Mouse (Mus musculus): ENCODE data around the gene Ddx52. TPM values are rescaled to one million over a fixed set of nuclear protein-coding genes. Genes with fewer than 3 reads are reported as not detected.

Ddx52 gene
- polyA plus RNA-seq, 1 experiment, result 0.95 TPM

- TF ChIP-seq POLR2A (IDR thresholded peaks at IDR 0.05; ENCODE audit: low read depth, low read length) (no peak), CTCF (IDR thresholded peaks at IDR 0.05; ENCODE audit: extremely low read depth, insufficient read length, insufficient replicate concordance, low read depth, low read length) (no peak)
- Histone ChIP-seq H3K4me1 (ENCODE audit: control insufficient read depth, insufficient read depth, insufficient read length, low read length) (no peaks in the 10 kb centered on the region), H3K36me3 (ENCODE audit: control insufficient read depth, insufficient read depth, low read length) (peaks cover 58% of the 10 kb centered on the region), H3K27ac (ENCODE audit: insufficient read depth, low read depth, low read length) (no peak overlapping the region), H3K4me3 (ENCODE audit: low read depth, low read length) (no peak overlapping the region), H3K27me3 (ENCODE audit: control insufficient read depth, insufficient read depth, low read length) (no peaks in the 10 kb centered on the region)
- 85% methylated on average over 10 of the region's 10 CpGs for WGBS
Measured at GRCm38 (mm10) chr11:83981338-83981737, 39.5 kb downstream of the Ddx52 start.

GRCm38 (mm10) chr11:83991701-83992100, 49.8 kb downstream of the Ddx52 start:
- WGBS, result 68% methylated on average over 4 of the region's 4 CpGs
- no peaks in the 10 kb centered on the region for H3K27me3 ChIP-seq (ENCODE audit: control insufficient read depth, insufficient read depth, low read length)
- no peak overlapping the region for H3K4me3 ChIP-seq (ENCODE audit: low read depth, low read length)
- H3K4me1 ChIP-seq (ENCODE audit: control insufficient read depth, insufficient read depth, insufficient read length, low read length), result no peaks in the 10 kb centered on the region
- no peak for TF ChIP-seq CTCF (IDR thresholded peaks at IDR 0.05; ENCODE audit: extremely low read depth, insufficient read length, insufficient replicate concordance, low read depth, low read length)
- no peak for TF ChIP-seq POLR2A (IDR thresholded peaks at IDR 0.05; ENCODE audit: low read depth, low read length)
- no peak overlapping the region for H3K27ac ChIP-seq (ENCODE audit: insufficient read depth, low read depth, low read length)
- H3K36me3 ChIP-seq (ENCODE audit: control insufficient read depth, insufficient read depth, low read length), result peaks cover 53% of the 10 kb centered on the region

- no peak overlapping the region for H3K27ac ChIP-seq (ENCODE audit: insufficient read depth, low read depth, low read length)
- no peak overlapping the region for H3K4me3 ChIP-seq (ENCODE audit: low read depth, low read length)
- no peaks in the 10 kb centered on the region for H3K27me3 ChIP-seq (ENCODE audit: control insufficient read depth, insufficient read depth, low read length)
- no peaks in the 10 kb centered on the region for H3K4me1 ChIP-seq (ENCODE audit: control insufficient read depth, insufficient read depth, insufficient read length, low read length)
- TF ChIP-seq CTCF (IDR thresholded peaks at IDR 0.05; ENCODE audit: extremely low read depth, insufficient read length, insufficient replicate concordance, low read depth, low read length) (no peak), POLR2A (IDR thresholded peaks at IDR 0.05; ENCODE audit: low read depth, low read length) (no peak)
- H3K36me3 ChIP-seq (ENCODE audit: control insufficient read depth, insufficient read depth, low read length), result peaks cover 56% of the 10 kb centered on the region
- WGBS, result 17% methylated on average over 2 of the region's 2 CpGs
Measured at GRCm38 (mm10) chr11:83993428-83993827, 51.6 kb downstream of the Ddx52 start.

GRCm38 (mm10) chr11:83994481-83994880, 52.6 kb downstream of the Ddx52 start:
- Histone ChIP-seq H3K36me3 (ENCODE audit: control insufficient read depth, insufficient read depth, low read length) (peaks cover 54% of the 10 kb centered on the region), H3K4me3 (ENCODE audit: low read depth, low read length) (no peak overlapping the region), H3K27ac (ENCODE audit: insufficient read depth, low read depth, low read length) (no peak overlapping the region), H3K4me1 (ENCODE audit: control insufficient read depth, insufficient read depth, insufficient read length, low read length) (no peaks in the 10 kb centered on the region), H3K27me3 (ENCODE audit: control insufficient read depth, insufficient read depth, low read length) (no peaks in the 10 kb centered on the region)
- no peak for TF ChIP-seq CTCF (IDR thresholded peaks at IDR 0.05; ENCODE audit: extremely low read depth, insufficient read length, insufficient replicate concordance, low read depth, low read length)
- no peak for TF ChIP-seq POLR2A (IDR thresholded peaks at IDR 0.05; ENCODE audit: low read depth, low read length)
- whole genome bisulfite sequencing, result 65% methylated on average over 3 of the region's 3 CpGs

- TF ChIP-seq POLR2A (IDR thresholded peaks at IDR 0.05; ENCODE audit: low read depth, low read length), result no peak
- TF ChIP-seq CTCF (IDR thresholded peaks at IDR 0.05; ENCODE audit: extremely low read depth, insufficient read length, insufficient replicate concordance, low read depth, low read length), result no peak
- WGBS, result 90% methylated on average over 2 of the region's 2 CpGs
- H3K4me1 ChIP-seq (ENCODE audit: control insufficient read depth, insufficient read depth, insufficient read length, low read length), result no peaks in the 10 kb centered on the region
- peaks cover 55% of the 10 kb centered on the region for H3K36me3 ChIP-seq (ENCODE audit: control insufficient read depth, insufficient read depth, low read length)
- H3K27me3 ChIP-seq (ENCODE audit: control insufficient read depth, insufficient read depth, low read length), result no peaks in the 10 kb centered on the region
- no peak overlapping the region for H3K27ac ChIP-seq (ENCODE audit: insufficient read depth, low read depth, low read length)
- no peak overlapping the region for H3K4me3 ChIP-seq (ENCODE audit: low read depth, low read length)
Measured at GRCm38 (mm10) chr11:83995535-83995950, 53.7 kb downstream of the Ddx52 start.

- 70% methylated on average over 5 of the region's 5 CpGs for WGBS
- H3K27ac ChIP-seq (ENCODE audit: insufficient read depth, low read depth, low read length), result no peak overlapping the region
- H3K4me3 ChIP-seq (ENCODE audit: low read depth, low read length), result no peak overlapping the region
- H3K4me1 ChIP-seq (ENCODE audit: control insufficient read depth, insufficient read depth, insufficient read length, low read length), result no peaks in the 10 kb centered on the region
- no peak for TF ChIP-seq POLR2A (IDR thresholded peaks at IDR 0.05; ENCODE audit: low read depth, low read length)
- no peak for TF ChIP-seq CTCF (IDR thresholded peaks at IDR 0.05; ENCODE audit: extremely low read depth, insufficient read length, insufficient replicate concordance, low read depth, low read length)
- peaks cover 59% of the 10 kb centered on the region for H3K36me3 ChIP-seq (ENCODE audit: control insufficient read depth, insufficient read depth, low read length)
- no peaks in the 10 kb centered on the region for H3K27me3 ChIP-seq (ENCODE audit: control insufficient read depth, insufficient read depth, low read length)
Measured at GRCm38 (mm10) chr11:83997171-83997868, 55.5 kb downstream of the Ddx52 start.

- TF ChIP-seq POLR2A (IDR thresholded peaks at IDR 0.05; ENCODE audit: low read depth, low read length) (no peak), CTCF (IDR thresholded peaks at IDR 0.05; ENCODE audit: extremely low read depth, insufficient read length, insufficient replicate concordance, low read depth, low read length) (no peak)
- Histone ChIP-seq H3K36me3 (ENCODE audit: control insufficient read depth, insufficient read depth, low read length) (peaks cover 63% of the 10 kb centered on the region), H3K27ac (ENCODE audit: insufficient read depth, low read depth, low read length) (no peak overlapping the region), H3K4me1 (ENCODE audit: control insufficient read depth, insufficient read depth, insufficient read length, low read length) (no peaks in the 10 kb centered on the region), H3K27me3 (ENCODE audit: control insufficient read depth, insufficient read depth, low read length) (no peaks in the 10 kb centered on the region), H3K4me3 (ENCODE audit: low read depth, low read length) (no peak overlapping the region)
- WGBS, result 91% methylated on average over 3 of the region's 3 CpGs
Measured at GRCm38 (mm10) chr11:83998993-83999392, 57.1 kb downstream of the Ddx52 start.
